Mouse (Mus musculus) adrenal gland, adult (tissue): Measurements from ENCODE around the gene Tmem104.

Source experiments
- DNase-seq, 2 experiments: peaks; one replicate each; pipeline ENCODE4 v3.0.0; 2022 to 2023; ENCODE audit warnings: low spot score in 1 of 2; ENCODE audit not compliant: inconsistent age in 2 of 2

The Tmem104 gene

DNA sequence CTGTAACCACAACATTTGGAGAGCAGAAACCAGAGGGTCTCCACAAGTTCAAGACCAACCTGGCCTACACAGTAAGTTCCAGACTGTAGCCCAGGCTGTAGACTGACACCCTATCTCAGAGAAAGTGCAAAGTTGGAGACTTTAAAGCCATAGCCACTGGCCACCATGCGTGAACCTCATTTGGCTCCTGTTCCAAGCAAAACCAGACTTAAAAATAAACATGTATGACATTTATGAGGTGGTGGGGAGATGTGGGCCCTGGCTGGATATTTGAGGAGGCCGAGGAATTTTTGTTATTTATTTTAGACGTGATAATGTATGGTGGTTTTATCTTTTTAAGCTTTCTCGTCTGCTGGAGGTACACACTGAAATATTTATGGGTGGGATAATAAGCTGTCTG lies 71.8 kb downstream of the Tmem104 start:
- DNase-seq, result no peak

DNA sequence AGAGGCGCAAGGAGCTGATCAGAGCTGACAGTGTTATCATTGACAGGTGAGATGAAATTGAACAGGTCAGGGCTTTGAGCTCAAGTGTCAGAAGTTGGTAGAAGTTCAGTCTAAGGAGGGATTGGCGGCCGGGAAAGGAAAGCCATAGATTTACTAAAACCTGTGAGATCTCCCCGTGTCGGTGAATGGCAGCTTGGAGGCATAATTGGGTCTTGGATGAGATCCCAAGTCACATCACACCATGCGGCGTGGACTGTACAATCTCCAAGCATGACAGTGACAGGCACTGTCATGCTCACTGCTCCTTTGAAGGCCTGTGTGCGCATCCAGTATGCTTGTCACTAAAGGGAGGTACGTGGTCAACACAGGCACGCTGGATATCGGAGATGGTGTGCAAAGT lies 75.7 kb downstream of the Tmem104 start:
- no peak for DNase-seq

DNA sequence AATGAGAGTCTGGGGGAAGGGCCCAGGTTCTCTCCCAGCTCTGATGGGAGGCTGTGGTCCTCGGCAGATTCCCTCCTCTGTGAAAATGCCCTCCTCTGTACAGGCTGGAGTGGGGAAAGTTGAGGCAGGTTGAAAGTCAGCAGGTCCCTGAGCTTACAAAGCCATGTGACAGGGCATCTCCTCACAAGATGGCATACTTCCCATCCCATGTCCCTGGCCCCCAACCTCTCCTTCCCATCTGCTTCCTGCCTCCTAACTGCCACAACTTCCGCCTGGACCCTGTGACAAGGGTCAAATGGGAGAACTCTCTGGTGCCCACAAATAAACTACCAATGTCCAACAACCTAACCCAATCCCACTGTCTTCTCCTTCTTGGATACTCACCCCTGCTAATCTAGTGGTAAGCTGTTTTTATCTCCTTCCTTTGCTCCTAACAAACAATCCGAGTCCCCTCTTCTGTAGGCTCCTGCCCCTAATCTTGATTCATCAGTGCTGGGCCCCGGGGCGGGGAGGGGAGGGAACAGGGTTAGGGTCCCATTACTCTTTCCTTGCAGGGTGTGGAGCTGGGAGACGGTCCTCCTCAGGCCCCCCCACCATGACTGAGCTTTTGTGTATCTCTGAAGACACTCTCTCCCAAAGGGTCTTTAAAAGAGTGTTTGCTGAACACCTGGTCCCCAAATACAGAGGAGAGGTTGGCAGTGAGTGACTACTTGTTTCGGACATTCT lies 77.0 kb downstream of the Tmem104 start:
- DNase-seq, result no peak

DNA sequence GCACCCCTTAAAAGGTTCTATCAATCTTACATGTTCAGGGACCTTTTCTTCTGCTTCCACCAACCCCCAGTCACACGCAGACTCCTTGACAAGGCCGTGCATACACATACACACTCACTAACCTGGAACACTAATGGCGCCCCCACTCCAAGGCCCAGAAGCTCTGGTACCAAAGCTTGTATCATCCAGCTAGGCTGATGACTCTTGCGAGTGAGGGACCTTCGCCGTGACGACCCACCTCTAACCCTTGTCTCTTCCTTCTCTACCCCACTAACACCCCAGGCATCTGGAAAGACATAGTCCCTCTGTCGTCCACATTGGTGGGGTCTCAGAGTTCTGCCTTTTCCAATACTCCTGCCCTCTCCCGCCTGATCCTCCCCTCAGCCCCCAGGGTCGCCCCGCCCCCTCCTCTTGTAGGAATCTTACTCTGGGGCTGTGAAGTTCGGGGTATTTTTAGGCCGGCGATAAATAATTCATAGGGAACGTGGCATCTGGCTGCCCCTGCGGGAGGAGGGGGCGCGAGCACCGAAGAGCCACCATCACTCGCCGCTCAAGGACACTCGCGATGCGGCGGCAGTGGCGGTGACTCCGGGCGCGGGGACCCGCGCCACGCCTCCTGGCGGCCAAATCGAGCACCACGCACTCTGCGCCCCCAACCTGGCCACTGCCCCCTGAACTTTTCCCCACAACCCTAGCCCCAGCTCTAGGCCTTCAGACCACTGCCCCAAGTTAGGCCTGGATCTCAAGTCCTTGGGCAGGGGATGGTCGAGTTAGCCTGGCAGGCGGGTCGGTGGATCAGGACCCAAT lies 77.8 kb downstream of the Tmem104 start:
- DNase-seq, result peak in 1 of 2 experiments; percentile 52

DNA sequence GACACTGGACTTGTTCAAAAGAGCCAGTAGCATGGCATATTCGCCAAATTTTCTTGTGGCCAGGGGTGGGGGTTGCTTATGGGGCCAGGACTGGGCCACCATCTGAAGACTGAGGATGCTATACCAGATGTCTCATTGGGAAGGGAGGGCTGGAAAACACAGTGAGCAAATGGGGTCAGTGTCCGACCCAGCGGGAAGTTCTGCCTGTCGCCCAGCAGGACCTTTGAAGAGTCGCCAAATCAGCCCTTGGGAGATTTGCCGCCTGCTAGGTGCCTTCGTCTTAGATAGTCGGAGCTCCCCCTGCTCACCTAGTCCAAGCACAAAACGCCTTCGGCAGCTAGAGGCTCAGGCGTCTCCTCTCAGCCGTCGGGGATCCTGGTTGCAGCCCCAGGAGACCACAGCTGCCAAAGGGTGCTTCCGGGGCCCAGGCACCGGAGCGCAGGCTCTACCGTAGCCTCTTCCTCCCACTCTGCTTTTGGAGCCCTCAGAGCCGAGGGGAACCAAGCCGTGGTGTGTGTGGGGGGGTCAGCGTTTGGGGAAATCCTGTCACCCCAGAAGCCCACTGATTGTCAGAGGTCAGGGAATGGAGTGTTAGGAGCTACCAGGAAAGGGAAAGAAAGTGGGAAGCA lies 78.6 kb downstream of the Tmem104 start:
- DNase-seq, result peak in 1 of 2 experiments; percentile 45

DNA sequence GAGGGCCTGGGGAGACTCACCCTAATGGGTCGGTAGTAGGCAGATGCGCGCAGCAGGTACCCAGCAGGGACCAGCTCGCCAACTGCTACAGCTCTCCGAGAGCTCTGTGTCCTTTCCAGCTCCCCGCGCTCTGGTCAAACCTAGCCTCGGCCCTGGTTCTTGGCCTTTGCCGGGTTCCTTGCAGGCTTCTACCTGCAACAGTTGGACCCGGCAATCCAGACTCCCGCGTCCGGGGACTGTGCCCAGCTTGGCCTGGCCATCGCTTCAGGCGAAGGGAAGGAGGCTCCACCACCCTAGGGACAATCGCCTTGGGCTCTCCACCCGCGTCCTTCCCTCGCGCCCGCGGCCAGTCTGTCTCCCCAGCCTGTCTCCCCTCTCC lies 79.1 kb downstream of the Tmem104 start:
- DNase-seq, result peak; percentile 66 to 84

DNA sequence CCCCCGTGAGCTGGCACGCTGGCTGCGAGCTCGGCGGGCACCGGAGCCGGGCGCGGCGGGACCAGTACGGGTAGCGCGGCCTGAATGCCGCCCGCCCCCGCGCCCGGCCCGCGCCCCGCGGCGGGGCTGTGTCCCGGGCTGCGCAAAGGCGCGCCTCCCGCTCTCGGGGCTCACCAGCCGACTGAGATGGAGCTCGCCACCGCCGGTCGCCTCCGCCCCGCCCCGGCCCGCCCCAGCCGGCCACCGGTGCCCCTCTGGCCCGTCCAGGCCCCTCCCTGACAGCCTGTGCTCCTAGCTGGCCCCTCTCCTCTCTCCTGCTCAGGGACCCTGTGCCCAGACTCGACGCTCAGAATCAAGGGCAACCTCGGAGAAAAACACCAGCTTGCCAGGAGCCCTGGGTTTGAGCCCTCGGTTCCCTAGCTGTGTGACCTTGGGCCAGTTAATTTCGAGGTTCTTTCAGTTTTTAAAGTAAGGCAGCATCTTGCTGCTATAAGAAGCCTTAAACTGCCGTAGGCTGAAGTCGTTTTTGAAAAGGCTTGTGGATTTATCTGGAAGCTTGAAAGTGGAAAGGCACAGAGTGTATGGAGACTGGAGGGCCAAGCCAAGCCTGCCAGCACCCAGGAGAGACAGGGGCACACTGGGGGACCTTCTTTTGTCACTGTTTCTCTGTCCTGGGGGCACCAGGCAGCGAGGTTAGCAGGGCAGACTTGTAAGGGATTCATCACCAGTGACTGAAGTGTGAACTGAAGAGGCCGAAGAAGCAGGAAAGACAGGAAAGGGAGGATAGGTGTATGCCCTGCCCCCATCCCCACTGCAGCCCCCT lies 80.0 kb downstream of the Tmem104 start, which contains the start of gene Grin2c:
TSS of gene Grin2c (minus strand) at position 183 of the 823 bp plus-strand sequence.
- DNase-seq, result peak; percentile 65 to 82

DNA sequence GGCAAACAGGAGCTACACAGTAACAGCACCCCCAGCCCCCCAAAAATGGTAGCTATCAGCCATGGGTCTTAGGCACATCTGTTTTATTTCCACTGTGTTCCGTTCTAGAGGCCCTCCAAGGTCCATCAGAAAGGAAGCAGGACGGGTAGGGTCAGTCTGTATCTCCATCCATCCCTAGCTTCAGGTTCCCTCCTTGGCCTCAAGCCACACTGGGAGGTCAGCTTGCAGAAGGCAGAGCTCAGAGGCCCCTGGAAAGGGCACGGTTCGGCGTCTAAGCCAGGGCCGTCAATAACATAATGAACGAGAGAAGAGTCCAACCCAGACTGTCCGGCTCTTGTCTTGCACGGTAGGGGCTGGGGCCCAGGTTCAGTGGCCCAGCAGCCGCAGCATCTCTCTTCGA lies 80.7 kb downstream of the Tmem104 start:
- DNase-seq, result peak; percentile 42 to 66

DNA sequence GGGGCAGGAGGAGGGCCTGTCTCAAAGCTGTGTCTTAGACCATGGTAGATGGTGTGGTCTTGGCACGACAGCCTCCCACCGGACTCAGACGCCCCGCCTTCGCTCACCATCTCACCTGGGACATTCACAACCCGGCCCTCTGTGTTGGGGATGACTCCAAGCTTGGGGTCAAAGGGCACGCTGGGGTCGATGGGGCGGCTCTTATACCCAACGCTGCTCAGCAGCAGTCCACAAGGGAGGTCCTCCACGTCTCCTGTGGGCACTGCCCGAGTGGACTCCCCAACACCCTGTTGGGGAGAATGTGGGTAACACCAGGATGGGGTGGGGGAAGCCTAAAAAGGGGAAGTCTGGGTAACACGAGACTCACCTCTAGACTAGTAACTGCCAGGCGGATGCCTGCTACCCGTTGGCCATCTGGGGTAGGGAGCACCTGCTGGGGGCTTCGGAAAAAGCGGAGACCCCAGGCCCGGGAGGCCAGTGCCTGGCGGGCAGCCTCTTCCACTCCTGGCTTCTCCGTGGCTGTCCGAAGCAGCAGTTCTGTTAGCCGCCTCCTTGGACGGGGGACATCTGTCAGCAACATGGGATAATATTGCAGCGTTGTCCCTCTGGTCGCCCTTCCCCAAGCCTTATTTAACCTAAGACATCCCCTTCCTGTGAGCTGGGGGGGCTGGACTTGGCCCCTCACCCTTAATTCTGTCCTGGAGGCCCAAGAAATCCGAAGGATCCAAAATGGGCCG lies 82.2 kb downstream of the Tmem104 start:
- peak in 1 of 2 experiments; percentile 55 for DNase-seq

DNA sequence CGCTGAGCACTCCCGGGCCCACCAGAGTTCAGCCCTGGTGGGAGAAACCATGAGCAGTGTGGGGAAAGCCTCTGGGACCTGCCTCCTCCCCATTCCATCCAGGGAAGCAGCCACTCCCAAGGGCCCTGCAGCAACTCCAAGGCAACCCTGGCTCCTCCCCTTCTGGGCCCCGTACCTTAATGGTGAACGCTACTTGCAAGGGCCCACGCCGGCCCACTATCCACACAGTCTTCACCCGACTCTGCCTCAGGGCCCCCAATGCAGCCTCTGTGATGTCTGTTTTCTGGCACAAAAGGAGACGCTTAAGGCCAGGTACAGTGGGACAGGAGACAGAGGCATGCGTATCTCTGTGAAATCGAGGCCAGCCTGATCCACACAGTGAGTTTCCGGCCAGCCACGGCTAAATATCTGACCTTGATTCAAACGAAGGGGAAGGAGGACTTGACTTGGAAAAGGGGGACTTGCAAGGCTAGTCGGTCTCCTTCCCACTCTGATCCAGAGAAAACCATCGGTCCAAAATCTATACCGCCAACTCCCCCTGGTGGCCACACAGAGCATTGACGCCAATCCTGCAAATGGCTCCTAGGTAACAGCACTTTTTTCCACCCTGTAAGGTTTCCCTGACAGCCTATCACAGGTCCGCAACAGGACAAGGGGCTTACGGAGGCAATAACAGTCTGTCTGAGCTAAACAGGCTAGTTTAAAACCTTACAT lies 83.0 kb downstream of the Tmem104 start:
- DNase-seq, result peak; percentile 84 to 94

DNA sequence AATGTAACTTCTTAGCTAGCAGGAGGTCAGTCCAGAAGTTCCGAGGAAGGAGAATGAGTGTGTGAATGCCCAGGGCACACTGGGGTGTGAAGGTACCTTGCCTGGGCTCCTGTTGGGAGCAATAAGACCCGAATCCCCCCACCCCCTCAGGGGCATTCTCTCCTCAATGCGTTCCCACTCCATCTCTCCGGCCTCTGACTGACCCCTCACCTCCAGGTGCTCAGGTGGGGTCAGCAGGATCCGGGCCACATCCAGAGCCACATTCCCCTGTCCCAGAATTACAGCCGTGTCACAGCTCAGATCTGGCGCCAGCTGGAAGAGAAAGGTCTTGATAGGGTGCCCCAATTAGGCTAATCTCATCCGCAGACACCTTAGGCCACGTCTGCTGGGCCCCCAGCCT lies 83.8 kb downstream of the Tmem104 start:
- peak; percentile 51 to 70 for DNase-seq

DNA sequence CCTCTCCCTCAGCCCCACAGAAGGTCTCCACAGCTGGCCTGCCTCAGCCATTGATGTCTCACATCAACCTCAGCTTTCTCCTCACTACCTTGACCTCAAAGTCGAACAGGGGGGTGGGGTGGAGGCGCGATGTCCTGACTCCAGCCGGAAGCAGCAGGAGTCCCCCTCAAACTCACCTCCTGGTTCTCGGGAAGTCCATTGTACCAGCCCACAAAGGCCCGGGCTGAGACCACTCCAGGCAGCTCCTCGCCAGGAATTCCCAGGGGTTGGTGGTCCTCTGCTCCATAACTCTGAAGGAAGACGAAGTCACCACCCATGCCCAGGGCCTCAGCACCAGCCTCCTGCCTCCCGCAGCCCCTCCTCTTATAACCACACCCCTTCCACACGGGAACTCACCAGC lies 84.2 kb downstream of the Tmem104 start:
- DNase-seq, result peak; percentile 61 to 72

DNA sequence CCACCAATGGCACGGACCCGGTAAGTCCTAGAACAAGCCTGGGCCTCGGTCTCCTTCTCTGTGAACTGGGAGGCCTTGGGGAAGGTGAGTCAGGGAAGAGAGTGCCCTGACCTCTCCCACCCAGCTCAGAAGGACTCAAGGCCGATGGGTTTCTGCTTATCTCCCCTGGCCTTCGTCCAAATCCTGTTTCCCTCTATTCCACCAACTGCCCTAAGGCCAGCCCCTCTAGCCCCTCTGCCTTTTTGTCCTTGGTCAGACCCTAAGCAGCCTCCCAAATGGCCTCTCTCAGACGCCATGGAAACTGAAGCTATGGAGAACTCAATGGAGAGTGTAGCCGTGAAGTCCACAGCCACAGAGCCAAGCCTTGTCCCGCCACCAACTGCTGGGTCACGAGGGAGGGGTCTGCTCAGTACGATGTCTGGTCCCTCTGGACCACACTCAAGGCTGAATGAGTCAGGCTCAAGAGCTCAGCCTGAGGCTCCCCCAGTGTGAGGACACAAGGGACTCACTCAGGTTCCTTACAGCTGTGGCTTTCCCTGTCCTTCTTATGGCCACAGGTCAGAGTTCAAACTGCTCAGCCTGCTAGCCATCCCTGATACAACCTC lies 85.7 kb downstream of the Tmem104 start:
- DNase-seq, result peak; percentile 89 to 94

DNA sequence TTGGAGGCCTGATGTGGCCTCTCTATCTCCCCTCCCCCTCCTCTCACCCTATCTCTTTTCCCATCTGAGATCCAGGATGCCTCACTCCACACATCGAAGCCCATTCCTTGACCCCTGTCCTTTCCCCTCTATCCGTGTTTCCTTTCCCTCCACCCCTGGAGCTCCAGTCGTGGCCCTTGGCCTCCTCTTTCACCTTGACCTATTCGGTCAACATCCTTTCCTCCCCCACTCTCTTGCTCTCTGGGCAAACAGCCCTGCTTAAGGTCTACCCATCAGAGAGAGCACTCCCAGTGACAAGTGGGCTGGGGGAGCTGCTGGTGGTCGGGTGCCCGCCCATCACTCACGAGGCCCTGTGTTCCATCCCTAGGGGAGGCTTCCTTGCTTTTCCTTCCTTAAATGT lies 86.4 kb downstream of the Tmem104 start:
- peak; percentile 62 to 81 for DNase-seq

DNA sequence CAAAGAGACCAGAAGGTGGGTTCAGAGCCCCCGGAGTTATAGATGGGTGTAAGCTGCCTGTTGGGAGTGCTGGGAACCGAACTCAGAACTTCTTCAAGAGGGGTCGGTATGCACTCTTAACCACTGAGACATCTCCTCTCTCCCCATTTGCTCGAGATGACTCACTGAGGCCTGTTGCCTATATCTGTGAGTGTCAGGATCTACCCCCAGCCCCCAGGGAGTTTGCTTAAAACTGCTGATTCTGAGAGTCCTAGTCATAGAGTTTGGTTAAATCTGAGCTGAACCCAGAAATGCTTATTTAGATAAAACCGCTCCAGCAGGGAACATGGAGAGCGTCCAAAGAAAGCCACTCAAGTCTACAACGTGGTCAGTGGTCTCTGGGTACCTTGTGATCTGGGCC lies 86.9 kb downstream of the Tmem104 start:
- DNase-seq, result peak in 1 of 2 experiments; percentile 70

DNA sequence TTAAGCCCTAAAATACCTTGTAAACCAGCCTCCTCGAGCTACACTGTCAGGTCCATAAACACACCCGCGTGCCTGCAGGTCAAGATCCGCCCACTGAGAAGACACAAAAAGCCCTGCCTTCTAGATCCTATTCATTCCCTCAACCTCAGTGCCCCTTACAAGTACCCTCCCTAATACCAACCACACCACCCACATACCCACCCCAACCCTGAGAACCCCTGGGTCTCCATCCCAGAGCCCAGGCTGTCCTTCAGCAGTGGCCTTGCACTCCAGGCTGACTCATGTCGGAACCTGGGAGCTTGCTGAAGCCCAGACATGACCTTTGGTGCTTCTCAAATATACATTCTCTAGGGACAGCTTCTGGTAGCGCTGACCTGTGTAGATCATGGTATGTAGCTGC lies 87.5 kb downstream of the Tmem104 start:
- peak; percentile 79 to 87 for DNase-seq

DNA sequence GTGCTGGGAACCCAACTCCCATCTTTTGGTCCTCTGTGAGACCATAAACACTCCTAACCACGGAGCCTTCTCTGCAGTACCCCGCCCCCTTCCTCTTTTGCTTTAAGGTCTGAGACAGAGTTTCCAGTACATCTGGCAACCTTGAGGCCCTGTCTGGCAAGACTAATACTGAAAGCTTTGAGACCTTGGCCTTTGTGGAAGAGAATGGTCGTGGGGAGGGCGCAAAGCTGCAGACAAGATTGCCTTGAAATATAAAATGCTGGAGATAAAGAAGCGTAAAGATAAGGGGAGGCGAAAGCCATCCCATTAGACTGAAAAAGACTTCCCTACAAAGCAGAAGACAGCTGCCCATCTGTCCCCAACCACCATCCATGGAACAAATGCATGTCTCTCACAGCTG lies 88.2 kb downstream of the Tmem104 start:
- peak; percentile 85 to 93 for DNase-seq

DNA sequence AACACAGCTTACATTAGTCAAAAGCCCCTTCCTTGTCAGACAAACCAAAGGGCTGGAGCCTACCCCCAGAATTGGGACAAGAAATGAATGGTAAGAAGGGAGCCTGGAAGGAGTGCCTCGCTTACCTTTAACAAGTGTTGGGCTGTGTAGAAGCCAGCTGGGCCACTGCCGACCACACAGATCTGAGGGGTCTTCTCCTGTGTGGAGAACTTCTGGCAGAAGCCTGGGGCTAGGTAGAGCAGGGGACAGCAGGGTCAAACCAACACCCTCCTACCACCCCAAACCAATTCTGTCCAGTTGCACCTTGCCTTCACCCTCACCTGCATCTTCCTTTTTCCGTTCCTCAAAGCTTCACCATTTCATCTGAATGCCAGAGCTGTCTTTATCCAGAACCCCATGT lies 88.7 kb downstream of the Tmem104 start:
- no peak for DNase-seq
